Mouse (Mus musculus): ENCODE results near the gene Asb4. TPM values are rescaled to one million over a fixed set of nuclear protein-coding genes. Genes with fewer than 3 reads are reported as not detected.

Asb4 gene
- polyA plus RNA-seq, 1 experiment = 0.04 TPM

DNA sequence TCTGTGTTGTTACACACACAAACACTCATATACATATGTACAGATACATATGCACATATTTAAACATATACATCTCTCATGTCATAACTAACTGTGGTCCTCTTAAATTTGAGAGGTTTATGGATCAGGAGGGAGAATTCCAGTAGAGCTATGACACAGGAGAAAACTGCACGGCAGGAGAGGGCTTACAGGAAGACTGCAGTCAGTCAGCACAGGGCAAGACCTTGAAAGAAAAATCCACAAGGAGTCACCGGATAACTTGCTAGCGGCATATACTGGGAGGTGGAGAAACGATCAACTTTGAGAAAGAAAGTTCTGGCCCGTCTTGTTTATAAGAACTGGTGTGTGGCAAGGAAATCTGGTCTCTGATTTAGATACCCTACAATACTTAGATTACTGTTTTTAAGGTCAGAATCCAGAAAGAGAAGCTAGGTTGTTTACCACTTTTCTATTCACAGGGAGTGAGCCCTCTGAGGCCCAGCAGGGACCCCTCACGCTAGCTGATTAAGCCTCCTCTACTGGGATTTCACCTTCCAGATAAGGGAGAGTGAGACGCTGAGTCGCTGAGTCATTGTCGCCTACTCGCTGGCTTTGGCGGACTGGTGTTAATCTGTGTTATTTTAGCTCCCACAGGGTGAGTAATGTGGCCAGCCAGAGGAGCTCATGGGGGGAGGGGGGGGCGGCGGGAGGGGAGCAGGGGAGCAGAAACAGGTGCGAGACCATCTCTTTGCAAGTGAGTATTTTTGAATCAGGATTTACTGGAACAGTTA is 59.3 kb downstream of the Asb4 start:
- Histone ChIP-seq H3K27me3 (ENCODE audit: control insufficient read depth, insufficient read depth, insufficient read length) (no peaks in the 10 kb centered on the region), H3K79me3 (ENCODE audit: low read depth) (no peaks in the 10 kb centered on the region), H3K4me3 (ENCODE audit: insufficient read depth, poor library complexity, severe bottlenecking) (no peak overlapping the region), H3ac (ENCODE audit: control insufficient read depth, insufficient read length, low read depth) (peak overlapping the region; percentile 34), H3K36me3 (ENCODE audit: control insufficient read depth, insufficient read depth) (no peaks in the 10 kb centered on the region), H3K79me2 (ENCODE audit: control insufficient read depth, insufficient read depth) (no peaks in the 10 kb centered on the region)
- TF ChIP-seq MYOG (IDR thresholded peaks at IDR 0.05; ENCODE audit: control insufficient read depth, extremely low read depth, insufficient read length) (no peak), MYOD1 (IDR thresholded peaks at IDR 0.05; ENCODE audit: control insufficient read depth, insufficient read length, low read depth) (peak; percentile 63), FOSL1 (IDR thresholded peaks at IDR 0.05; ENCODE audit: insufficient read depth, low read length, poor library complexity, severe bottlenecking) (peak; percentile 53), MAX (IDR thresholded peaks at IDR 0.05) (no peak), USF1 (IDR thresholded peaks at IDR 0.05; ENCODE audit: low read depth) (no peak), CEBPB (IDR thresholded peaks at IDR 0.05; ENCODE audit: low read depth) (no peak), CTCF (IDR thresholded peaks at IDR 0.05; ENCODE audit: control insufficient read depth, insufficient read depth, insufficient read length) (no peak)

GRCm38 (mm10) chr6:5443104-5443863 is 60.1 kb downstream of the Asb4 start:
- Histone ChIP-seq H3K79me2 (ENCODE audit: control insufficient read depth, insufficient read depth) (no peaks in the 10 kb centered on the region), H3K79me3 (ENCODE audit: low read depth) (no peaks in the 10 kb centered on the region), H3ac (ENCODE audit: control insufficient read depth, insufficient read length, low read depth) (no peak overlapping the region), H3K4me3 (ENCODE audit: insufficient read depth, poor library complexity, severe bottlenecking) (no peak overlapping the region), H3K36me3 (ENCODE audit: control insufficient read depth, insufficient read depth) (no peaks in the 10 kb centered on the region), H3K27me3 (ENCODE audit: control insufficient read depth, insufficient read depth, insufficient read length) (no peaks in the 10 kb centered on the region)
- TF ChIP-seq CEBPB (IDR thresholded peaks at IDR 0.05; ENCODE audit: low read depth) = no peak
- TF ChIP-seq MAX (IDR thresholded peaks at IDR 0.05) = no peak
- TF ChIP-seq FOSL1 (IDR thresholded peaks at IDR 0.05; ENCODE audit: insufficient read depth, low read length, poor library complexity, severe bottlenecking) = no peak
- no peak for TF ChIP-seq MYOD1 (IDR thresholded peaks at IDR 0.05; ENCODE audit: control insufficient read depth, insufficient read length, low read depth)
- TF ChIP-seq USF1 (IDR thresholded peaks at IDR 0.05; ENCODE audit: low read depth) = no peak
- TF ChIP-seq CTCF (IDR thresholded peaks at IDR 0.05; ENCODE audit: control insufficient read depth, insufficient read depth, insufficient read length) = no peak
- TF ChIP-seq MYOG (IDR thresholded peaks at IDR 0.05; ENCODE audit: control insufficient read depth, extremely low read depth, insufficient read length) = no peak

GRCm38 (mm10) chr6:5444331-5444898 is 61.2 kb downstream of the Asb4 start:
- H3K36me3 ChIP-seq (ENCODE audit: control insufficient read depth, insufficient read depth) = no peaks in the 10 kb centered on the region
- TF ChIP-seq USF1 (IDR thresholded peaks at IDR 0.05; ENCODE audit: low read depth) = no peak
- peak; percentile 87 for TF ChIP-seq FOSL1 (IDR thresholded peaks at IDR 0.05; ENCODE audit: insufficient read depth, low read length, poor library complexity, severe bottlenecking)
- TF ChIP-seq MYOD1 (IDR thresholded peaks at IDR 0.05; ENCODE audit: control insufficient read depth, insufficient read length, low read depth) = peak; percentile 87
- peak; percentile 53 for TF ChIP-seq MAX (IDR thresholded peaks at IDR 0.05)
- TF ChIP-seq CEBPB (IDR thresholded peaks at IDR 0.05; ENCODE audit: low read depth) = no peak
- no peak for TF ChIP-seq CTCF (IDR thresholded peaks at IDR 0.05; ENCODE audit: control insufficient read depth, insufficient read depth, insufficient read length)
- no peaks in the 10 kb centered on the region for H3K79me2 ChIP-seq (ENCODE audit: control insufficient read depth, insufficient read depth)
- no peaks in the 10 kb centered on the region for H3K79me3 ChIP-seq (ENCODE audit: low read depth)
- no peak overlapping the region for H3K4me3 ChIP-seq (ENCODE audit: insufficient read depth, poor library complexity, severe bottlenecking)
- H3ac ChIP-seq (ENCODE audit: control insufficient read depth, insufficient read length, low read depth) = no peak overlapping the region
- no peaks in the 10 kb centered on the region for H3K27me3 ChIP-seq (ENCODE audit: control insufficient read depth, insufficient read depth, insufficient read length)

- H3K36me3 ChIP-seq (ENCODE audit: control insufficient read depth, insufficient read depth) = no peaks in the 10 kb centered on the region
- no peak overlapping the region for H3K4me3 ChIP-seq (ENCODE audit: insufficient read depth, poor library complexity, severe bottlenecking)
- no peaks in the 10 kb centered on the region for H3K79me3 ChIP-seq (ENCODE audit: low read depth)
- no peaks in the 10 kb centered on the region for H3K27me3 ChIP-seq (ENCODE audit: control insufficient read depth, insufficient read depth, insufficient read length)
- no peak for TF ChIP-seq USF1 (IDR thresholded peaks at IDR 0.05; ENCODE audit: low read depth)
- no peak for TF ChIP-seq MAX (IDR thresholded peaks at IDR 0.05)
- no peak for TF ChIP-seq FOSL1 (IDR thresholded peaks at IDR 0.05; ENCODE audit: insufficient read depth, low read length, poor library complexity, severe bottlenecking)
- no peak for TF ChIP-seq MYOD1 (IDR thresholded peaks at IDR 0.05; ENCODE audit: control insufficient read depth, insufficient read length, low read depth)
- TF ChIP-seq MYOG (IDR thresholded peaks at IDR 0.05; ENCODE audit: control insufficient read depth, extremely low read depth, insufficient read length) = no peak
- TF ChIP-seq CEBPB (IDR thresholded peaks at IDR 0.05; ENCODE audit: low read depth) = no peak
- no peak for TF ChIP-seq CTCF (IDR thresholded peaks at IDR 0.05; ENCODE audit: control insufficient read depth, insufficient read depth, insufficient read length)
- no peaks in the 10 kb centered on the region for H3K79me2 ChIP-seq (ENCODE audit: control insufficient read depth, insufficient read depth)
- H3ac ChIP-seq (ENCODE audit: control insufficient read depth, insufficient read length, low read depth) = no peak overlapping the region
Observed at GRCm38 (mm10) chr6:5447013-5447412, 63.8 kb downstream of the Asb4 start.

DNA sequence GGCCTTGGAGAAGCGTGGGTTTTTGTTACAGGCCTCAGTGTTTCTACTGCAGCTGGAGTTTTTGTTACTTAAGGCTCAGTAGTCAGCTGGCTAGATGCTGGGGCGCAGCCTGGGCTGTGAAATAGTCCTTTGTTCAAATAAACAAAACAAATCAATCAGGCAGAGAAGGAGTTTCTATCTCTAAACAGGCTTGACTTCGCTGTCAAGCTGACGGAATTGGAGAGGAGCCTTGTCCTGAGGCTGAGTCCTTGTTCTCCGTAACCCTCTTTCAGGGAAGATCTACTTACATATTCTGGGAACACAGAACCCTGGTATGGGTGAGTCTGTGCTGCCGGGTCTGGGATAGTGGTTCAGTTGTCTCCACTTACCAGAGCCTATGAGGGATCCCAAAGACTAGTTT is 64.4 kb downstream of the Asb4 start:
- H3K4me3 ChIP-seq (ENCODE audit: insufficient read depth, poor library complexity, severe bottlenecking) = no peak overlapping the region
- TF ChIP-seq MYOG (IDR thresholded peaks at IDR 0.05; ENCODE audit: control insufficient read depth, extremely low read depth, insufficient read length) (no peak), USF1 (IDR thresholded peaks at IDR 0.05; ENCODE audit: low read depth) (no peak), MYOD1 (IDR thresholded peaks at IDR 0.05; ENCODE audit: control insufficient read depth, insufficient read length, low read depth) (no peak), MAX (IDR thresholded peaks at IDR 0.05) (no peak), CEBPB (IDR thresholded peaks at IDR 0.05; ENCODE audit: low read depth) (no peak), CTCF (IDR thresholded peaks at IDR 0.05; ENCODE audit: control insufficient read depth, insufficient read depth, insufficient read length) (no peak), FOSL1 (IDR thresholded peaks at IDR 0.05; ENCODE audit: insufficient read depth, low read length, poor library complexity, severe bottlenecking) (no peak)
- H3K79me2 ChIP-seq (ENCODE audit: control insufficient read depth, insufficient read depth) = no peaks in the 10 kb centered on the region
- H3ac ChIP-seq (ENCODE audit: control insufficient read depth, insufficient read length, low read depth) = no peak overlapping the region
- H3K27me3 ChIP-seq (ENCODE audit: control insufficient read depth, insufficient read depth, insufficient read length) = no peaks in the 10 kb centered on the region
- H3K79me3 ChIP-seq (ENCODE audit: low read depth) = no peaks in the 10 kb centered on the region
- no peaks in the 10 kb centered on the region for H3K36me3 ChIP-seq (ENCODE audit: control insufficient read depth, insufficient read depth)
